Mouse (Mus musculus): Measurements from ENCODE around the gene Socs3.

- TF ChIP-seq POLR2A (IDR thresholded peaks at IDR 0.05; ENCODE audit: control insufficient read depth, low read depth, low read length) (no peak), CTCF (IDR thresholded peaks at IDR 0.05; ENCODE audit: control insufficient read depth, insufficient read depth, insufficient replicate concordance, low read depth, low read length) (peak; percentile 72; the same call in 1 of the 2 replicates)
These were observed at the start of gene Socs3 for GRCm38 (mm10) chr11:117969945-117970872.
